Mouse (Mus musculus) adrenal gland, adult 2 months (tissue): ENCODE results near the gene Jade2. TPM values are rescaled to one million over a fixed set of nuclear protein-coding genes. Genes with fewer than 3 reads are reported as not detected.
"Not testable (repeated sequence)": the region's sequence is repeated elsewhere in the genome, so short reads cannot be mapped to it uniquely, and the experiment has no call there.

Experiments
- DNase-seq: peaks from one replicate; pipeline ENCODE4 v3.0.0; 2021
- polyA plus RNA-seq: library from polyadenylated mRNA; depleted of rRNA; stranded (reverse); fragments of >200 nt; gene quantifications from 2 replicates; pipeline ENCODE4 v1.2.3, GENCODE M21; 2012; rRNA removed
- total RNA-seq, 2 experiments: library from RNA; stranded (reverse); gene quantifications; 2 replicates each; pipeline ENCODE4 v1.2.3; 2021

Jade2 gene
- total and polyA plus RNA-seq, 3 experiments, result 13.0 to 21.8 (median 13.7) TPM

GRCm38 (mm10) chr11:51790662-51791061, 66.8 kb downstream of the Jade2 start:
- no peak for DNase-seq

GRCm38 (mm10) chr11:51789735-51790134, 67.7 kb downstream of the Jade2 start:
- not testable (repeated sequence) for DNase-seq

GRCm38 (mm10) chr11:51785926-51786325, 71.5 kb downstream of the Jade2 start:
- DNase-seq, result peak; percentile 48

- peak; percentile 40 for DNase-seq
Measured at GRCm38 (mm10) chr11:51782721-51783120, 74.7 kb downstream of the Jade2 start.

GRCm38 (mm10) chr11:51780773-51781267, 76.6 kb downstream of the Jade2 start:
- no peak for DNase-seq

GRCm38 (mm10) chr11:51777478-51777877, 80.0 kb downstream of the Jade2 start:
- no peak for DNase-seq

- DNase-seq, result no peak
Measured at GRCm38 (mm10) chr11:51775507-51775906, 81.9 kb downstream of the Jade2 start.

- DNase-seq, result peak; percentile 27
Measured at GRCm38 (mm10) chr11:51768296-51768695, 89.2 kb downstream of the Jade2 start.

GRCm38 (mm10) chr11:51767579-51768220, 89.8 kb downstream of the Jade2 start:
- DNase-seq, result no peak

GRCm38 (mm10) chr11:51764816-51765215, 92.6 kb downstream of the Jade2 start:
- peak; percentile 38 for DNase-seq

- no peak for DNase-seq
Measured at GRCm38 (mm10) chr11:51763955-51764354, 93.5 kb downstream of the Jade2 start.

Other genes with a start within 250 kb of the Jade2 start
- gene Nhp2, start 237.9 kb downstream of the Jade2 start, total RNA-seq, result 10 to 100 TPM; 76.3 to 79.4 TPM
- gene Nhp2, start 237.9 kb downstream of the Jade2 start, polyA plus RNA-seq, result 41.8 and 48.3 TPM in 2 replicates
- gene Rmnd5b, start 221.8 kb downstream of the Jade2 start, total RNA-seq, result 10 to 100 TPM; 44.0 to 61.9 TPM
- gene Rmnd5b, start 221.8 kb downstream of the Jade2 start, polyA plus RNA-seq, result 201 and 250 TPM in 2 replicates
- gene N4bp3, start 206.8 kb downstream of the Jade2 start, total RNA-seq, result 1 to 10 TPM; 5.3 to 9.3 TPM
- 10.5 and 15.1 TPM in 2 replicates for gene N4bp3, start 206.8 kb downstream of the Jade2 start, polyA plus RNA-seq
- 1 to 10 TPM; 1.0 to 2.4 TPM for gene D930048N14Rik, start 206.7 kb downstream of the Jade2 start, total RNA-seq
- gene D930048N14Rik, start 206.7 kb downstream of the Jade2 start, polyA plus RNA-seq, result 5.0 and 6.1 TPM in 2 replicates
- 10 to 100 TPM; 49.2 to 53.7 TPM for gene 0610009B22Rik, start 168.8 kb downstream of the Jade2 start, total RNA-seq
- gene 0610009B22Rik, start 168.8 kb downstream of the Jade2 start, polyA plus RNA-seq, result 4.2 and 4.8 TPM in 2 replicates
- 10 to 100 TPM; 25.2 to 56.7 TPM for gene Sec24a, start 94.0 kb downstream of the Jade2 start, total RNA-seq
- gene Sec24a, start 94.0 kb downstream of the Jade2 start, polyA plus RNA-seq, result 21.7 and 26.6 TPM in 2 replicates
- gene Sar1b, start 94.0 kb downstream of the Jade2 start, total RNA-seq, result 100 to 1,000 TPM in 1 of 2 experiments, 10 to 100 TPM in 1; 97.8 to 121 TPM
- gene Sar1b, start 94.0 kb downstream of the Jade2 start, polyA plus RNA-seq, result 5.7 and 6.6 TPM in 2 replicates
- 10 to 100 TPM; 15.2 to 22.2 TPM for gene Cdkn2aipnl, start 110.0 kb upstream of the Jade2 start, total RNA-seq
- 8.5 and 9.9 TPM in 2 replicates for gene Cdkn2aipnl, start 110.0 kb upstream of the Jade2 start, polyA plus RNA-seq
- 100 to 1,000 TPM; 133 to 196 TPM for gene Ube2b, start 143.1 kb upstream of the Jade2 start, total RNA-seq
- gene Ube2b, start 143.1 kb upstream of the Jade2 start, polyA plus RNA-seq, result 30.9 and 43.4 TPM in 2 replicates
- 1 to 10 TPM; 3.7 to 4.3 TPM for gene Cdkl3, start 146.6 kb upstream of the Jade2 start, total RNA-seq
- gene Cdkl3, start 146.6 kb upstream of the Jade2 start, polyA plus RNA-seq, result 1.1 TPM in 2 replicates
- 10 to 100 TPM; 69.0 to 90.8 TPM for gene Ppp2ca, start 241.0 kb upstream of the Jade2 start, total RNA-seq
- 17.5 and 19.2 TPM in 2 replicates for gene Ppp2ca, start 241.0 kb upstream of the Jade2 start, polyA plus RNA-seq